Mouse (Mus musculus): ENCODE data around the gene Crim1.

DNA sequence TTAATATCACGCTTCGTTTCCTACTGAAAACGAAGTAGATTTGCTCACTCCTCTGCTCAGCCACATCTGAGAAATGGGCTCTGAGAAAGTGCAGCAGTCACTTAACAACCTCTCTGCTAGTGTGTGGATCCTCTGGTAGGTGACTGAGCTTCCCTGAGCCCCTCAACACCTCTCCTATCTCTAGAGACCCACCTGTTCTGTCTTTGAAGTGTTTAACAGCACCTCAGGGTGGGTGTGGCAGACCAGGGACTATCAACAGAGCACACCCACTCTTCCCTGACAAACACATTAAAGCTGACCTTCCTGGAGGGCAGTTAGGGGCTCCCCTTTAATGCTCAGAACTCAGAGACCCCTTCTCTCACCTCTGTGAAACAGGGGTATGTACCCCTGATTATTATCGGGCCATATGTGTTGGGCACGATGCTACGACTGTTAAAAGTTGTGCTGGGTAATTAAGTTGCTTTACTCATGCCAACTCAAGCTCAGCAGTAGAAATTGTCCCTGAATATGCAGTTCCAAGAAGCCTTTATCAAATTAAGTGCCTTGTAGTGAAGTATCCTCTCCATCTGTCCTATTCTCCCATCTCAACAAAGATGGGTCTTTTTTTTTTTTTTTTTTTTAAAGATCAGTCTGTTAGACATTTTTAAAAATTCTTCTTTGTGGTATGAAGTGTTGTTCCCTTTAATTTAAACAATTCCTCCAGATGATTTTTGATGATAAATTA is 90.3 kb downstream of the Crim1 start:
- TF ChIP-seq CTCF (IDR thresholded peaks at IDR 0.05; ENCODE audit: extremely low read depth, insufficient read length, insufficient replicate concordance, low read depth, low read length) (no peak), POLR2A (IDR thresholded peaks at IDR 0.05; ENCODE audit: low read depth, low read length) (no peak)

All from small intestine, adult 2 months (tissue).